Mouse (Mus musculus) MEL (cell line): ENCODE measurements around the gene Topbp1.

Experiments used
- BHLHE40 ChIP-seq: IDR thresholded peaks from 2 replicates; pipeline ENCODE4 v1.6.1; 2012; ENCODE audit warnings: low read depth, mild to moderate bottlenecking, inconsistent platforms, low read length, improper control_type of control experiment, borderline replicate concordance
- CHD1 ChIP-seq: IDR thresholded peaks from 2 replicates; pipeline ENCODE4 v1.6.1; 2012; ENCODE audit warnings: low read depth, mild to moderate bottlenecking, inconsistent platforms, low read length, improper control_type of control experiment
- ETS1 ChIP-seq: IDR thresholded peaks from 2 replicates; pipeline ENCODE4 v1.6.1; 2012; ENCODE audit warnings: low read depth, mild to moderate bottlenecking, inconsistent platforms, low read length, improper control_type of control experiment, moderate library complexity
- JUND ChIP-seq: IDR thresholded peaks from 2 replicates; pipeline ENCODE4 v1.6.1; 2011; ENCODE audit warnings: low read depth, mild to moderate bottlenecking, improper control_type of control experiment, low read length
- MAFK ChIP-seq: IDR thresholded peaks from 2 replicates; pipeline ENCODE4 v1.6.1; 2011; ENCODE audit warnings: low read depth, mild to moderate bottlenecking, low read length, improper control_type of control experiment, borderline replicate concordance
- POLR2A ChIP-seq, 2 experiments: IDR thresholded peaks; 2 replicates each; pipeline ENCODE4 v1.6.1; 2011 to 2012; ENCODE audit warnings: low read length in 2 of 2, mild to moderate bottlenecking in 2 of 2, control low read depth in 1 of 2, improper control_type of control experiment in 1 of 2, low read depth in 1 of 2, moderate library complexity in 1 of 2; ENCODE audit not compliant: control insufficient read depth in 1 of 2, insufficient read depth in 1 of 2, poor library complexity in 1 of 2
- POLR2AphosphoS2 ChIP-seq: IDR thresholded peaks from 2 replicates; pipeline ENCODE4 v1.6.1; 2011; ENCODE audit warnings: low read length, improper control_type of control experiment
- TBP ChIP-seq: IDR thresholded peaks from 2 replicates; pipeline ENCODE4 v1.8.0; 2011; ENCODE audit warnings: low read depth, low read length, improper control_type of control experiment
- ZC3H11A ChIP-seq: IDR thresholded peaks from 2 replicates; pipeline ENCODE4 v1.6.1; 2012; ENCODE audit warnings: low read depth, mild to moderate bottlenecking, inconsistent platforms, low read length, improper control_type of control experiment

GRCm38 (mm10) chr9:103271104-103271503 is 33.9 kb upstream of the Topbp1 start:
- TF ChIP-seq ETS1 (no peak), MAFK (no peak), ZC3H11A (no peak), JUND (no peak), POLR2A (IDR thresholded peaks at IDR 0.05; ENCODE audit: control insufficient read depth in 1 of 2, insufficient read depth in 1 of 2, low read depth in 1 of 2, low read length in 2 of 2, poor library complexity in 1 of 2) (no peak), TBP (no peak), BHLHE40 (no peak), POLR2AphosphoS2 (no peak), CHD1 (no peak)
